Mouse (Mus musculus): ENCODE data around the gene Olfr1447. TPM values are rescaled to one million over a fixed set of nuclear protein-coding genes. Genes with fewer than 3 reads are reported as not detected.

The Olfr1447 gene
- polyA plus RNA-seq (2012; rRNA removed): not detected in 2 replicates

DNA sequence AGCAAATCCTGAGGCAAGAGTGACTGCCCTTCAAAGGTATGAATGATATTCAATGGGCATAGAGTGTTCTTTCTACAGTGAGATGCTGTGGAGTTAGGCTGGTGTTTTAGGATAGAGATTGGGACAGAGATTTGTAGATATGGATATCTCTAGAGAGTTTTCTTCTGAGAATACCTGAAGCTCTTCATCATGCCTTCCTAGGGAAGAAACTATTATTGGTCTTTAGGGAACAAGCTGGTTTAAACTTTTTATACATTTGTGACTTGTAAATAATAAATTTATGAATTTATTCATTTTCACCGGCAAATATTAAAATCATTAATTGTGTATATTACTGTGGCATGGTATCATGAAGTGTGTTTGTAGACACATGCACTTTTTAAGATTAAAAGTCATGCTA, at the start of gene Olfr1447:
TSS of gene Olfr1447 (minus strand) at position 101 of the 400 bp plus-strand sequence.

DNA sequence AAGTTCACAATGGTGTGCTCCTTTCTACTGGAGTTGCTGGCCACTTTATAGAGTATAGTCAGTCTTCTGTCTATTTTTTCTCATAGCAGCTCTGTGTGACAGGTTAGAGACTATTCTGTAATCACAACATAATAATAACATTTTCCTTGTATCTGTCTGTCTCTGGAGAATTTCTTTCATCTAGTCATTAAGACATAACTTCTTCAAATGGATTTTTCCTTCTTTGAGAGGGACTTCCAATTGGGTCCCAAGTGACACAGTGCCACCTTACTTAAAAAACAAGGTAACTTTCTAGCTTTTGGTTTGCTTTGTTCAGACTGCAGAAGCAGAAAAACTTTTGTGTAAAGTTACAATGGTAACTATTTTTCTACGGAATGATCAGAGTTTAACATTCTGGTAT, 46.4 kb upstream of the Olfr1447 start, which contains the start of gene Olfr1450:
TSS of gene Olfr1450 (plus strand) at position 301 of the 400 bp plus-strand sequence.

DNA sequence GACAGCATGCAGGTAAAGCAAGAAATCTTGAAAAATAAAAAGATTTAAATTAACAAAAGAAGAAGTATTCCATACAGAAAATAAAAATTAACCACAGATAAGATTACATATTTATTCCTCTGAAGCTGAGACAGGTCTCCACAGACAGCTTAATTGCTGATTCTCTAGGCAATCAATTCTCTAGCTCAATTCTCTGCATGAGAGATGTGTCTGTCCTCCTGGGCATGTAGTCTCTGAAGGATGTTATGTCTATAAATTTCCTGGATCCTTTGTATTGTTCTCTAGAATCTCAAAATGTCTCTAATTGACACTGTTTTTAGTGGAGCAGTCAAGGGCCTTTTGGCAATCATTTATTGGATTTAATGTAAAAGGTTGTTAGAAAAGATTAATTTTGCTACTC, 27.0 kb upstream of the Olfr1447 start, which contains the start of gene Olfr1449:
TSS of gene Olfr1449 (plus strand) at position 301 of the 400 bp plus-strand sequence.

DNA sequence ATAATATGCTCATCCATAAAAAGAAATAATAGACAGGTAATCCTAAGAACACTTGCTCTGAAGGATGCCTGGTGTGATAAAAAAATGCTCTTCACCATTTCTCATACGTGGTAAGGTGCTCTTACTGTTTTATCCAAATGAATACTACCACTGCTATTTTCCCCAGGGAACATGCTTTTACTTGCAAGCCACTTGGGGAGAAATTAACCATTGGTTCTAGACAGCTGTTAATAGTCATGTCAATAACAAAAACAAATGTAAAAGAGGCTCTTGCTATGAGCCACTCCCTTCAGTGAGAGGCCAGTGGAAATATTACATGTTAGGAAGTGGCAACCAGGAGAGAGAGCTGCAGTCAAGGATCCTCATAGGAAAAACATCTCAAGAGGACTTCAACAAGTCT, 20.8 kb upstream of the Olfr1447 start, which contains the start of gene Olfr1448:
TSS of gene Olfr1448 (minus strand) at position 101 of the 400 bp plus-strand sequence.

DNA sequence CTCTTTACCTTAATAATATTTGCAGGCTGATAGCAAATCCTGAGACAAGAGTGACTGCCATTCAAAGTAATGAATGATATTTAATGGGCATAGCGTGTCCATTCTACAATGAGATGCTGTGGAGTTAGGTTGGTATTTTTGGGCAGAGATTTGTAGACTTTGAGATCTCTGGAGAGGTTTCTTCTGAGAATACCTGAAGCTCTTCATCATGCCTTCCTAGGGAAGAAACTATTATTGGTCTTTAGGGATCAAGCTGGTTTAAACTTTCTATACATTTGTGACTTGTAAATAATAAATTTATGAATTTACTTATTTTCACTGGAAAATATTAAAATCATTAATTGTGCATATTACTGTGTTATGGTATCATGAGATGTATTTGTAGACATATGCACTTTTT, 10.1 kb downstream of the Olfr1447 start, which contains the start of gene Olfr1446:
TSS of gene Olfr1446 (minus strand) at position 101 of the 400 bp plus-strand sequence.

DNA sequence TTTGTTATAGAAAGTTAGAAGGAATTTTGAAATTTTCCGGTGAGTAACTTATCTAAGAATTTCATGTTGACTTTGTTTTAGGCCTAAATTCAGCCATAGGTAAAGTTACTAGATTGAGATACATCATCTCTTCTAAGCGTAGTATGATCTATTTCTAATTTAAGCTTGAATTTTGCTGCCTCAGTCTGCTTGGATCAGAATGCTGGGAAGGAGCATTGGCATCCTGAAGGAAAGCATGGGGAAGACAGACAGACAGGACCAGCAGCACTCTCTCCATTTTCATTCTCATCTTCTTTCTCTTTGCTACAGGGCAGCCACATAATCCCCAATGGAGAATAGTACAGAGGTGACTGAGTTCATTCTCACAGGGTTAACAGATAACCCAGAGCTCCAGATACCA, 20.0 kb downstream of the Olfr1447 start, which contains the start of gene Olfr1445:
TSS of gene Olfr1445 (plus strand) at position 301 of the 400 bp plus-strand sequence.

DNA sequence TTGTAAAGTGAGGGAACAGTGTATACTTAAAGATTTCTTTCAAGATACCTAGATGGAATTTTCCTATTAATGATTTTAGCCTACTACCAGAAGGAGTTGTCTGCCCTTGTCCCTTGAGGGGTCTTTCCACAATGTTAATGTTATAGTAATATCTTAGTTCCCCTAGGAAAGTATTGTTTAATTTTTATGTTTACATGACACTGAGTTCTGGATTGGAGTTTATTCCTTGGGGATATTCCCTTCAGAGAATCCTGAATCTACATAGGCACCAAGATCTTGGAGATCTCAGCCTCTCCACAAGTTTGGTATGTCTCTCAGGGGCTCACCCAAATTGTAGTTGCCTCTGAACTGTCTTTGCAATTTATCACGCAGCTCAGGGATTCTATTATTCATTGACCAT, 46.6 kb downstream of the Olfr1447 start, which contains the start of gene Olfr1444:
TSS of gene Olfr1444 (plus strand) at position 301 of the 400 bp plus-strand sequence.

Other genes with a start within 250 kb of the Olfr1447 start
- gene Olfr1442, start 233.3 kb downstream of the Olfr1447 start, polyA plus RNA-seq (2012; rRNA removed): not detected in 2 replicates
- not detected in 2 replicates for gene Olfr1443, start 225.6 kb downstream of the Olfr1447 start, polyA plus RNA-seq (2012; rRNA removed)
- not detected in 2 replicates for gene Keg1, start 208.0 kb downstream of the Olfr1447 start, polyA plus RNA-seq (2012; rRNA removed)
- 0.27 TPM in 1 of 2 replicates, not detected in the other for gene Cntf, start 138.1 kb downstream of the Olfr1447 start, polyA plus RNA-seq (2012; rRNA removed)
- 2.9 and 3.4 TPM in 2 replicates for gene Zfp91, start 107.6 kb downstream of the Olfr1447 start, polyA plus RNA-seq (2012; rRNA removed)
- 0.63 and 0.84 TPM in 2 replicates for gene Lpxn, start 107.5 kb downstream of the Olfr1447 start, polyA plus RNA-seq (2012; rRNA removed)
- gene Gm5244, start 57.1 kb downstream of the Olfr1447 start, polyA plus RNA-seq (2012; rRNA removed): not detected in 2 replicates
- gene Olfr1444, start 46.5 kb downstream of the Olfr1447 start, polyA plus RNA-seq (2012; rRNA removed): not detected in 2 replicates
- gene Olfr1445, start 19.9 kb downstream of the Olfr1447 start, polyA plus RNA-seq (2012; rRNA removed): not detected in 2 replicates
- not detected in 2 replicates for gene Olfr1446, start 10.2 kb downstream of the Olfr1447 start, polyA plus RNA-seq (2012; rRNA removed)
- not detected in 2 replicates for gene Olfr1448, start 20.7 kb upstream of the Olfr1447 start, polyA plus RNA-seq (2012; rRNA removed)
- gene Olfr1449, start 27.1 kb upstream of the Olfr1447 start, polyA plus RNA-seq (2012; rRNA removed): not detected in 2 replicates
- gene Olfr1450, start 46.5 kb upstream of the Olfr1447 start, polyA plus RNA-seq (2012; rRNA removed): not detected in 2 replicates
- gene Olfr1451, start 91.3 kb upstream of the Olfr1447 start, polyA plus RNA-seq (2012; rRNA removed): not detected in 2 replicates
- not detected in 2 replicates for gene Olfr1453, start 124.6 kb upstream of the Olfr1447 start, polyA plus RNA-seq (2012; rRNA removed)
- gene Olfr1454, start 156.9 kb upstream of the Olfr1447 start, polyA plus RNA-seq (2012; rRNA removed): not detected in 2 replicates
- gene Olfr1457, start 194.1 kb upstream of the Olfr1447 start, polyA plus RNA-seq (2012; rRNA removed): not detected in 2 replicates
- not detected in 2 replicates for gene Olfr1458, start 203.0 kb upstream of the Olfr1447 start, polyA plus RNA-seq (2012; rRNA removed)
- gene Olfr1459, start 245.8 kb upstream of the Olfr1447 start, polyA plus RNA-seq (2012; rRNA removed): not detected in 2 replicates